Mouse (Mus musculus): Measurements from ENCODE around the gene Ppt2.

Gene Ppt2

DNA sequence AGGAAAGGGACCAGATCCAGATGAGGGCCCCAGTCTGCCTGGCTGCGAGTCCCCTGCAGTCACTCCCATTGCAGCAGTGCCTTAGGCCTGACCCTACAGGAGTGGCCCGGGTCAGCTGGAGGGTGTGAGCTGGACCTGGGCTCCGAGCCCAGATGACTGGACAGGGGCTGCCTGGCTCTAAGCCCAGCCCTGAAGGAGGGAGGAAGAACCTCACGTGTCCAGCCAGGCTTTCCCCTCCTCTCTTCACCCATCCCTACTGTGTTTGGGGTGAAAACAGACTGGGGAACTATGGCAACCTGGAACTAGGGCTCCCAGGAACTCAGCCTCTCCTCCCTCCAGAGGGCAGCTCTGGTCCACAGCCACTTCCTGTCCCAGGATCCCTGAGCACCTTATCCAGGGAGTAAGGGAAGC lies 27.3 kb upstream of the Ppt2 start:
- DNase-seq, result peak in 1 of 2 experiments; percentile 35

DNA sequence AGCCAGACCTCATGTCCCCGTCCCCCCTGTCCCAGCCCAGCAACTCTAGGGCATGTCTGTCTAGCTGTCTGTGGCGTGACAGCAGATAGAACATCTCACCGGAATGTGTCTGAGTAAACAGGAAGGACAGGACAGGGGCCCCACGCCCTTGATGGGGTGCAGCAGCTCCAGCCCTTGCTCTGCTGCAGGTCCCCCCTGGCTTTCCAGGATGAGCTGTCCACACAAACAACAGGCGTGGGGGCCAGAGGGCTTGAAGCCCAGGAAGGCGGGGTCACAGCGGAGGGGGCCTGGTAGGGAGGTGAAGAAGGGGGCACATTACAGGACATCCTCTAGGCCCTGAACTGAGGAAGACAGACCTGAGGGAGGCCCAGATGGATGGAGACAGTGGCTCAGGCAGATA lies 26.9 kb upstream of the Ppt2 start:
- peak in 1 of 2 experiments; percentile 19 for DNase-seq

DNA sequence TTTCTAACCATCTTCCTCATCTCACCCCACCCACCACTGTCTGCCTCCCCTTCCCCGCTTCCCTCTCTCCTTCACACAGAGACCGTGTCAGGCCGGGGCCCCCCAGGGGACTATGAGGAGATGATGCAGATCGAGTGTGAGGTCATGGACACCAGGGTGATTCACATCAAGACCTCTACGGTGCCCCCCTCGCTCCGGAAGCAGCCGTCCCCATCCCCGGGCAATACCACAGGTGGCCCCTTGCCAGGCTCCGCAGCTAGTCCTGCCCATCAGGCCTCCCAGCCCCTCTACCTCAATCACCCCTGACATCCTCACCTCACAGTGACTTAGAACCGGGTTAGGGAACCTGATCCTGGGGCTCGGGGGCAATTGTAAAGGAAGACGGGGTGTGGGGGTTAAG lies 26.1 kb upstream of the Ppt2 start:
- peak in 1 of 2 experiments; percentile 26 for DNase-seq

DNA sequence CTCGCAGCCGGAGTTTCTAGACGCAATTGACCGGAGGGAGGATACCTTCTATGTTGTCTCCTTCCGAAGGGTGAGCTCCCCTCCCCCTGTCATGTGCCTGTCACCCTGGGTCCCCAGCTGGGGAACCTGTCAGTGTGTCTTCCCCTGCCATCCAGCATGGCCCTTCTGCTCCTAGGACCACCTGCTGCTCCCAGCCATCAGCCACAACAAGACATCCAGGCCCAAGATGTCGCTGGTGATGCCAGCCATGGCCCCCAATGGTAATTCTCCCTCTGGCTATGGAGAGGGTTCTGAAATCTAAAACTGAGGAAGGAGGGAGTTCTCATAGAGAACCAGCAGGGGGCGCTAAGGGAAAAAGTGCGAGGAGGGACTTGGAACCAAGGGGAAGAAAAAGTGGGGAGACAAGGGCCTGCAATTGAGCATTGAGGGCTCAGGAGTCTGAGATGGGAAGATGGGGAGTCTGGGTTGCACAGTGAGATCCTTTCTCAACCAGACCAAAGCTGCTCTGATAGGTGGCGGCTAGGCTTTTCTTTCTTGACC lies 25.5 kb upstream of the Ppt2 start:
- DNase-seq, result peak; percentile 52 to 66

DNA sequence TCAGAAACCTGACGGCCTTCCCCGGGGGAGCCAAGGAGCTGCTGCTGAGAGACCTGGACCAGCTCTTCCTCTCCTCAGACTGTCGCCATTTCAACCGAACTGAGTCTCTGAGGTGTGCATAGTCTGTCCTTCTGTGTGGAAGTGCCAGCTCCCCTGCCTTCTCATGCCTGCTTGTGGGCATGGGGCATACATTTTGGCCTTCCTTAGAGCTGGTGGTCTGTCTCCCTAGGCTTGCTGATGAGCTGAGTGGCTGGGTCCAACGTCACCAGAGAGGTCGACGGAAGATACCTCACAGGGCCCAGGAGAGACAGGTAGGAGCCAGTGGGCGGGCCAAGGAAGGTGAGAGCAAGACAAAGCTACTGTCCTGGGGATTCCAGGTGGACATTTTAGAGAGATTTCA lies 24.7 kb upstream of the Ppt2 start:
- no peak for DNase-seq

DNA sequence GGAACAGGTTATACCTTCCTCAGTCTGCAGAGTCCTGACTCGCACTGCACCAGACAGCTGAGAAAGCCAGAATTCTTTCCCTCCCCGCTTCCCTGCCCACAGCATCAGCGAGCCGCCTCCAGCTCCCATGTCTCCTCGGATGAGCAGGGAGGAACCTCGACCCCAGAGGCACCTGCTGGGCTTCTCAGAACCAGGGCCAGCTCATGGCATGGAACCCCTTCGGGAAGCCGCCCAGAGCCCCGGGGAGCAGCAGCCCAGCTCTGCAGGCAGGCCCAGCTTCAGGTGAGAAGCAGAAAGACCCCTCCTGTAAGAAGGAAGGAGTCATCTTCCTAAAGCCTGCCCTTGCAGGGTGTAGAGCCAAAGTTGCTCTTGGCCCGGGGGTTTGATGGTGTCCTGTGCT lies 24.2 kb upstream of the Ppt2 start:
- no peak for DNase-seq

DNA sequence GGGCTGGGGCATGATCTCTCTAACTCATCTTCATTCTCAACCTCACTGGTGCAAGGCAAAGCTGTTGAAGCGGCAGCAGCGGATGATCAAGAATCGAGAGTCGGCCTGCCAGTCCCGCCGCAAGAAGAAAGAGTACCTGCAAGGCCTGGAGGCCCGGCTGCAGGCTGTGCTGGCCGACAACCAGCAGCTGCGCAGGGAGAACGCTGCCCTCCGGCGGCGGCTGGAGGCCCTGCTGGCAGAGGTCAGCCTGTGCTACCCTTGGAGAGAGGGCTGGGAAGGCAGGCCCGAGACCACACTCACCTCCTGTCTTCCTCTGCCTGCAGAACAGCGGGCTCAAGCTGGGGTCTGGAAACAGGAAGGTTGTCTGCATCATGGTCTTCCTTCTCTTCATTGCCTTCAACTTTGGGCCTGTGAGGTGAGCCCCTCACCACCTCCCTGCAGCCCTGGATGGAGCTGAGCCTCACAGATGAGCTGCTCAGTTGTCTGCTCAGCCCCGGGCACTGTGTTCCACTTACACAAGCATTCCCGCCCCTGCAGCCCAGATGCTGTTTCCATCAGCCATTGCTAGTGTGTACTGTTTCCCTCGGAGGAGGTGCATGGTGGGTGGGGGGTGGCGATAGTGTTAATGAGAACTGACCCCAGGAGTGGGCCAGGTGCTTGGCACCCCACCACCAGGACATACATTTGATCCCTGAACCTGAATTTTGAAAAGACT lies 23.4 kb upstream of the Ppt2 start:
- DNase-seq, result peak in 1 of 2 experiments; percentile 45

DNA sequence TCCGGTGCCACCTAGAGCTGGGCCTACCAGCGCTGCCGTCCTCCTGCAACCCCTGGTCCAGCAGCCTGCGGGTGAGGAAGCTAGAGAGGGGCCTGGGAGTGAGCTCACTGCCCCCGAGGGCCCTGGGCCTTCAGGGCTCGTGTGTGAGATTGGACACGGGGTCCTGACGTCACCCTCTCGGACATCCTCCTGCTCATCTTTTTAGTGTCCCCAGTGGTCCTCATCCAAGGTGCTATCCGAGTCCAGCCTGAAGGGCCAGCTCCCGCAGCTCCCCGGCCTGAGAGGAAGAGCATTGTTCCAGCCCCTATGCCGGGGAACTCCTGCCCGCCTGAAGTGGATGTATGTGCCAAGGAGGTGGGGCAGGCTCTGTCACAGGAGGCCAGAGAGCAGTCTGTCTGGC lies 22.5 kb upstream of the Ppt2 start:
- no peak for DNase-seq

DNA sequence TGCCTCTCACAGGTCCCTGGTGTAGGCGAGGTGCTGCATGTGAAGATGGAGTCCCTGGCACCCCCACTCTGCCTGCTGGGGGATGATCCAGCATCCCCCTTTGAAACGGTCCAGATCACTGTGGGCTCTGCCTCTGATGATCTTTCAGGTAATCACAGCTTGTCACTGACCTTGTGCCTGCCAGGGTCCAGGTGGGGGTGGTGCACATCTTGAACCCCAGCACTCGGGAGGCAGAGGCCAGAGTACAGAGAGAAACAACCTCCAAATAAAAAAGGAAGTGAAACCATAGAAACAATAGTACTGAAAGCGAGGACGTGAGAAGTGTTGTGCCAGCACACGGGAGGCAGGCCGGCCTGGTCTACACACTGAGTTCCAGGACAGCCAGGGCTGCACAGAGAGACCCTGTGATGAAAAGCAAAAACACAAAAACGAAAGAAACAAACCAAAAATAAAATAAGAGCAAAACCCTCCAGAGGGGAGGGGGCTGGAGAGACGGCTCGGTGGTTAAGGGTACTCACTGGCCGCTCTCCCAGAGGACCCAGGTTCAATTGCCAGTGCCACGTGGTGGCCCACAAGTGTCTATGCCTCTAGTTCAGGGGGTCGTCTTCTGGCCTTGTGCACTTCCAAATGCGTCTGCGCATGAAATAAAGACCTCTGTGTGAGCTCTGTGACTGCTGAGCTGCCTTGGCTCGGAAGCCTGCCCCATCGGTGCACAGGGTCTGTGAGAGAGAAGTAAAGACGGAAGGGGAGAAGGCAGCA lies 21.0 kb upstream of the Ppt2 start:
- peak in 1 of 2 experiments; percentile 14 for DNase-seq

DNA sequence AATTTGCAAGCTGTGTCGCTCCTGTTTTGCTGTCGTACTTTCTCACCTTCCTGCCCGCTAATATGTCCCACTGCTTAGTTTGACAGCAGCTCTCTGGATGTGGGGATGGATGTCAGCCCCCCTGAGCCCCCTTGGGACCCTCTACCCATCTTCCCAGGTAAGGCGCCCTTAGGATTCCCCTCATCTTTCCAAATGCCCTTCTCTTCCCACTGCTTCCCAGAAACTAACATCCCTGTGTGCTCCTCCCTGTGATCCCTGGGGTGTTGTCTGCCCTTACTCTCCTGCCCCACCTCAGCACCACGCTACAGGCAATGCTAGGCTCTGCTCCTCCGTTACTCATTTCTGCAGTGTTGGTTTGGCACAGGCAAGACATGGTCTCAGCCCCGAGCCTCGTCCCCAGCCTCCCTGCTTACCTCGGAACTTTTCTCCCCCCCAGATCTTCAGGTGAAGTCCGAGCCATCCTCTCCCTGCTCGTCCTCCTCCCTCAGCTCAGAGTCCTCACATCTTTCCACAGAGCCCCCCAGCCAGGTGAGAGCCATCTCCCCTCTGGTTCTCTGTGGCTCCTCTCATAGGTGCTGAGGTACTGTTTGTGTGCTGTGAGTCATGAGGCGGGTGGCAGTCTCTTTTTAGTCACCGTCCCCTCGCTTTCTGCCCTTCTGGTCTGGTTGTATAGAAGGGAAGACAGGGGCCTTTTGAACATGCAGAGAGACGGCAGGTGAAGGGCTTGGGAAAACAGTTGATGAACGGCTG lies 20.0 kb upstream of the Ppt2 start:
- DNase-seq, result peak in 1 of 2 experiments; percentile 16

DNA sequence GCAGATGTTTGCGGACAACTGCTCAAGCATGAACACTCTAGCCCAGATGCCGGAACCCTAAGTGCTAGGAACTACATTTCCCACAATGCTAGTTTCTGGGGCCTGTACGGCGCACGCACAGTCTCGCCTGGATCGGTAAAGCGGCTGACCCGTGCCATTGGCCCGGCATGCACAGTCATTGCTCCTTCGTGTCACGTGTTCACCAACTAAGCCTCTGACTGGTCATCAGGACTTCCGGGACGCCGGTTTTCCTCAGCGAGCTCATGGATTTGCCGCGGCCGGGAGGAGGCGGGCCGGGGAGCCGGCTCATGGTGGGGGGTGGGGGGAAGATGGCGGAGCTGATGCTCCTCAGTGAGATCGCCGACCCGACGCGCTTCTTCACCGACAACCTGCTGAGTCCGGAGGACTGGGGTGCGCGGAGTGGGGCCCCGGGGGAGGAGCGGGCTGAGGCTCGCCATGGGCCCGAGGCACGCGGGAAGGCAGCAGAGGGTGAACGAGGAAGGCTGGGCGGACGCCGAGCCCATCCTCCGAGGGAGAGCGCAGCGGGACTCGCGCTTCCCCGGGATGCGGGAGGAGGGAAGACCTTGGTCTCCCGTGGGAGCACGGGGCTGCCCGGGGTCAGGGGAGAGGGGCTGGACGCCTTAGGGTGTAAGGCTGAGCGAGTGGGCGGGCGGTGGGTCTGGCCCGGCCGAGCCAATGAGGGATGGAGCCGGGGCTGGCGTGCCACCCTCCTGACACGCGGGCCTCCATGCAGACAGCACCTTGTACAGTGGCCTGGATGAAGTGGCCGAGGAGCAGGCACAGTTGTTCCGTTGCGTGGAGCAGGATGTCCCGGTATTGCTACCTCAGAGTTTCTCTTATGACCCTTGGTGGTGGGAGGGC lies 18.8 kb upstream of the Ppt2 start, which contains the start of gene Atf6b:
Gene Atf6b, plus strand, starts transcription at position 241 of the 882 bp plus-strand sequence.
- DNase-seq, result peak; percentile 92 to 98

DNA sequence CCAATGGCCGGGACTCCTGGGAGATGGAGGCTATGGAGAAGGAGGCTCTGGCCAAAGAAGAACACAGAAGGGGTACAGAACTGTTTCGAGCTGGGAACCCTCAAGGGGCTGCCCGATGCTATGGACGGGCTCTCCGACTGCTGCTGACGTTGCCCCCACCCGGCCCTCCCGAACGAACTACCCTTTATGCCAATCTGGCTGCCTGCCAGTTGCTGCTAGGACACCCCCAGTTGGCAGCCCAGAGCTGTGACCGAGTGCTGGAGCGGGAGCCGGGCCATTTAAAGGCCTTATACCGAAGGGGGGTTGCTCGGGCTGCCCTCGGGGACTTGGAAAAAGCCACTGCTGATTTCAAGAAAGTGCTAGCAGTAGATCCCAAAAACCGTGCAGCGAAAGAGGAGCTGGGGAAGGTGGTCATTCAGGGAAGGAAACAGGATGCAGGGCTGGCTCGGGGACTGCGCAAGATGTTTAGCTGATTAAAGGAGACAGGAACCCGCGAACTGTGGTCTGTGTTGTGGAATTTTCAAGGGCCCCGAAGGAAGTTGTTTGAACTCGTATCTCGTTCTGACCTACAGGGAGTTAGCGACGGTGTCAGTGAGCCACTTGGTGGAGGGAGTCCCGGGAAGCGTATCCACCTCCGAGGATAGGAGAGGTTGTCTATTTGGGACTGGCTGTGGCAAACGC lies 17.7 kb upstream of the Ppt2 start:
- peak in 1 of 2 experiments; percentile 56 for DNase-seq

DNA sequence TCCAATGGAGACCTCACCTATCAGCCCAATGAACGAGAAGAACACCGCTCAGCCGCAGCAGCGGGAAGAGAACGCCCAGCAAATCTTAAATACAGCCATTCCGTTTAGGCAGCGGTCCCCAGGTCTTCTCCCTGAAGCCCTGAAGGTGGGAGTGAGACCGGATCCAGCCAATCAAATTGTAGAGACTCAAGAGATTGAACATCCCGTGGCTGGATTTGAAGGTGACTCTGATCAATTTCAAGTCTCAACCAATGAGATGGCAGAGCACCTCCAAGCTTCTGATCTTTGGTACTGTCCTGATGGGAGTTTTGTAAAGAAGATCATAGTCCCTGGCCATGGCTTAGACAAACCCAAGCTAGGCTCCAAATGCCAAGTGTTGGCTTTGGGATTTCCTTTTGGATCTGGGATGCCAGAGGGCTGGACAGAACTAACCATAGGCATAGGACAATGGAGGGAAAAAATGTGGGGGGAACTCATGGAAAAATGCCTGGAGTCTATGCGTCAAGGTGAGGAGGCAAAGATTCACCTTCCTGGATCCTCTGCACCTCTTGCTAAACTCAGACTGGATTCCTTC lies 17.0 kb upstream of the Ppt2 start:
- DNase-seq, result peak in 1 of 2 experiments; percentile 22

DNA sequence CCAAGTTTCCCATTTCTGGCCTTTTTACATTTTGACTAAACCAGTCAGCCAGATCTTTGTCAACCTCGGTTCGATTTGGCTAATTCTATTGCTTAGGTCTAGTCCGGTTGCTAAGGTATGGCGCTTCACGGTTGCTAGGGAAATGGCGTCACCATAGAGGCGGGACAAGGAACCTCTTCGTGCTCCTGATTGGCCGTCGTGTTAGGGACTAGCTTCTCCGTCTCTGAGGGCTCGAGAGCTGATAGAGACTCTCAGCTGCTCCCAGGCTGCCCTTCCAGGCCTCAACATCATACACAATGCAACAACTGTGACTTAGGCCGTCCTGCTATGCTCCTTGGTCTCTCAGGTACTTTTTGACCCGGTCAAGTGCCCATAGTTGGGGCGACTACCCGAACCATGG lies 16.3 kb upstream of the Ppt2 start, which contains the start of gene Fkbpl:
Gene Fkbpl, plus strand, starts transcription at position 157 of the 400 bp plus-strand sequence.
- peak; percentile 95 to 97 for DNase-seq

DNA sequence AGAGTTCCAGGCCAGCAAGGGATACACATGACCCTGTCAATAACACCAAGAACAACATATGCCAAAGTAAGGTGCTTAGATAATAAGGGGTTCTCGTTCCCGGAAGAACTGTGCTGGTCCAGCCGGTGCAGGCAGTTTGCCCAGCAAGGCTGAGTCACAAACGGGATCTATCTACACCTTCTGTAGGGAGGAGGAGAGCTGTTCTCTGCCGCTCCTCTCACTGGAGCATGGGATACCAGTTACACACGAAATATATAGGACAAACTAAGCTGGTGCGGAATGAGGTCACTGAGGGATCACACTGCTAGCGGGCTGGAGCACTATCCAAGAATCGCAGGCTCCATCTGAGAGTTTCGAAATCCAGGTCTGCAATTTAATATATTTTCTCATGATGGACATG lies 15.6 kb upstream of the Ppt2 start:
- peak; percentile 76 to 79 for DNase-seq

DNA sequence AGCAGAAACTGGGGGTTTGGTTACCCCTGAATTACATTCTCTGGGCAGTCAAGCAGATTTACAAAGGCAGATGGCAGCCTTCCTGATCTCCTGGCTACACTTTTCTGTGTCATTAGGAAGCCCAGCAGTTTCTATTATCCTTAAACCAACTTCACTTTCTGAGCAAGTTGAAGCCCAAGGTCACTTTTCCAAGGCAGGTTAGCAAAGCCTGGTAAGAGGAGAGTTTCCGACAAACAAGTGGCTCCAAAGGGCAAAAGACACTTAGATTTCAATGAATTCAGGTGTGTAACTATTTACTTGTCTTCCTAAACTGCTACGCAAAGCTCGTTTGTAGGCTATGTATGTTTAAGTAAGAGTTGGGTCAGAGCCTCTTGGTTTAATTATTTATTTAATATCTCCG lies 15.1 kb upstream of the Ppt2 start:
- DNase-seq, result peak in 1 of 2 experiments; percentile 16

DNA sequence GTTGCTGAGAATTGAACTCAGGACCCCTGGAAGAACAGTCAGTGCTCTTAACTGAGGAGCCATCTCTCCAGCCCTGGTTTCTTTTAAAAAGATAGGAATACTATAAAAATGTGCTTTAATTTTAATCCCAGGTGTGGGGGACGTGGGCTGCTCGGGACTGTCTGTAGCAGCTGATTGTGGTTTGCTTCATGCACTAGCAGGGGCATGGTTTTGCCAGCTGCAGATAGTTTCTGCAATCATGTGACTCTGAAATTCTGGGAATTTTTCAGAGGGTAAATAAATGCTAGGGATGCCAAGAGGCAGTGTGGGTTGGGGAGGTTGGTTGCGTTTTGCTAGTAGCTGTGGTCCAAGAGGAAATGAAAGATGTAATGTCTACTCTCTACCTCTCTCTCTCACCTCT lies 13.6 kb upstream of the Ppt2 start:
- no peak for DNase-seq

DNA sequence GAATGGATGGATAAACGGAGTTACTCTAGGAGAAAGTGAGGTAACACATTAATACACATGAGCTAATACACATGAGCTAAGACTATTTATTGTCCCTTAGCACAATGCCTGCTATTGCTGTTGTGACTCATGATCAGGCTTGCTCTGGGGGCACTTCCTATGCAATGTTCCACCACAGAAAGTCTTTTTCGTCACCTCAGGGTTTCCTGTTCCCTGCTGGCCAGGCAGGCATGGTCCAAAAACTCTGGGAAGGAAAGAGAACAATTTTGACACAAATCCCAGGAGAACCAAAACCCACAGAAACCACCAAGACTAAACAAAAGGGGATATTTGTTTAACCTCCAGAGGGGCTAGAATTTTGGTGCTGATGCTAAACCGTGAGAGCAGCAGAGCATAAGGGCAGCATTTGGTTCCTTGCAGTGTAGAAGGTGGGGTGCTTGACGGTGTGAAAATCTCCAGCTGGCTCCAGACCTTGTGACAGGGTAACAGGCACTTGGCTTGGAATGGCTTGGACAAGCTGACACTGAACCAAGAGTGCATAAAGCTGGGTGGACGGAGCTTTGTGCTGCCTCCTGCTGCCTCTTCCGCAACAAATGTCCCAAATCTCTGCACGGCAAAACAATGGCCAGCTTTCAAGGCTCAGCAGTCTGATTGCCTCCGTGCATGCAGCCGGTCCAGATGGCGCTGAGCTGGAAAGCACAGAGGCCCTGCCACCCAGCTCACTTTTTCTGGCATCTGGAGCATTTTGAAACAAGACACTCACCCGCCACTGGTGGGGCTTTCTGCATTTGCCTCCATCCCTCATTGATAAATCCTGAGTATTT lies 12.7 kb upstream of the Ppt2 start:
- peak; percentile 86 to 90 for DNase-seq

DNA sequence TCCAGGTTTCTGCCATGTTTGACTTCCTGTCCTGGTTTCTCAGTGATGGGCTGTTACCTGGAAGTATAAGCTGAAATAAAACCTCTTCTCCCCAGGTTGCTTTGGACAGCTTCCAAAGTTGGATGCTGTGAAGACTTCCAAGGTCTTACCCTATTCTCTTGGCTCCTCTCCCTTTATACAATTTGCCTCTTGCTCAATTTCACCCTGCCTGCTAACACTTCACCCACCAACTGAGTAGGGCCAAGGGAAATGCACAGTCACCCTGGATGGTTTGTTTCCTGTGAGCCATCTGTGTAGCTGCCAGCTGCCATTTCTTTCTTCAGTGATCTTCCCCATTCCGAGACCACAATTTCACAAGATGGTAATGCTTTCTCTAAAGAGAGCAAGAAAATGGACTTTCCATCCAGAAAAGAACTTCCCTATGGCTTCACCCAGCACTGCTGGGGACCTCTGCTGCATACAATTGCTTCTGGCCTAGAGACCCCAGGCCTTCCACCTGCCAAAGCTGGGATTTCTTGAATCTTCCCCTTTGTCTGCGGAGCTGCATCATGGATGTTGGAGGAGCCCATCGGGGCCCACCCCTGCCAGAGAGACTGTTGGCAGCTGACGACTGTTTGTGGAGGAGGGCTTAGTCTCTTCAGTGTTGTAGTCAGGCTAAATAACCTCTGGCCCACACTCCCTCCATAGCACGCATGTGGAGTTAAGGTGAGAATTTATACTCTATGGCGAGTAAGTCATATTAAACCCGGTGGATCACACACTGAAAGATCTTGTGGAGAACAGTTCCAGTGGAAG lies 11.3 kb upstream of the Ppt2 start:
- peak in 1 of 2 experiments; percentile 28 for DNase-seq
